Comparison of ENCODE assay signal across 10 mouse cellular contexts in the genomic region with DNA sequence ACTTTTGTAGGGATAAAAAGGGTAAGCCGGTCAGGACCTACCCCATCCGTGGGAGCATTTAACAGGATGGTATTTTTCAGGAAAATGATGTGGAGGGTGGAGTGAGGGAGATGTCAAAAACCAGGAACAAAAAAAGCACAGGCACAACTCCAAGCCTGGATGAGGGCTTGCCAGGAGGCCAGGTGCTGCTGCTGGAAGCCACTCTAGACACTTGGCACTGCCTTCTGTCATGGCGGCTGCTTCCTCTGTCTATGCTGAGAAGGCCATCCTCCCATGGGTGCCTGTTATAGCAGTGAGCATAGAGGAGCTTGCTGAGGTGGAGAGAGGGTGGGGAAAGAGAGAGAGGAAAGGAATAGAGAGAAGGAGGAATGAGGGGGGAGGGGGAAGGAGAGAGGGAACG.
DNase-seq lines count a peak whose midpoint lies in the region.
"Had no signal": no experiment of that assay in that cellular context is flagged by ENCODE, and none has a peak within 500 bp of the region (broad histone marks: within the 10 kb centered on the region; RNA-seq: fewer than 3 reads in every experiment).

No protein-coding gene starts in this region.

- peak; percentile 15 to 25 for DNase-seq in heart, postnatal 10 days
- DNase-seq in heart, adult 8-10 months (ENCODE audit: low spot score) = no peak
- peak; percentile 31 to 37 for DNase-seq in right cerebral cortex, postnatal 10 days (ENCODE audit: low spot score in 2 of 2)
- DNase-seq in right cerebral cortex, postnatal 14 days = no peak
- DNase-seq in cerebellum, postnatal 10 days = peak; percentile 94
- peak; percentile 9 for DNase-seq in telencephalon, adult 2 months (ENCODE audit: low read depth, low spot score)
- no peak for DNase-seq in lung, postnatal 14 days
- DNase-seq in urinary bladder, postnatal 4 days (ENCODE audit: low spot score in 2 of 2) = no peak
- DNase-seq: adrenal gland, adult 2 months; kidney, adult 9 months had no signal

- intact Hi-C loops in heart, postnatal 10 days (cut with DNase I) = loop anchor here (10.0 kb wide), 1 partner anchor 755 kb away; no protein-coding TSS in a partner anchor

Comparison
In these comparisons a context has a peak if more than half of its experiments do, and no peak if none do; other contexts are left out.
1. DNase-seq: peak in heart, postnatal 10 days (2 of 2), right cerebral cortex, postnatal 10 days (2 of 2), cerebellum, postnatal 10 days (2 of 2) and telencephalon, adult 2 months (single experiment); none in heart, adult 8-10 months (single experiment), right cerebral cortex, postnatal 14 days (single experiment), lung, postnatal 14 days (single experiment) and urinary bladder, postnatal 4 days (0 of 2).